Mouse (Mus musculus) gastrocnemius, postnatal 10 days (tissue): Measurements from ENCODE around the gene Wfdc9. TPM values are rescaled to one million over a fixed set of nuclear protein-coding genes. Genes with fewer than 3 reads are reported as not detected.

Experiments used
- DNase-seq: peaks from one replicate; pipeline ENCODE4 v3.0.0; 2021; ENCODE audit warnings: mixed read lengths
- long read RNA-seq, 2 experiments: library from polyadenylated mRNA; stranded (forward); transcript quantifications; one replicate each; pipeline ENCODE4 v2.0.0; 2021
- total RNA-seq, 2 experiments: library from RNA; stranded (reverse); gene quantifications; 2 replicates each; pipeline ENCODE4 v1.2.3; 2021

The Wfdc9 gene
- total RNA-seq, result not detected
- long read RNA-seq, experiment 1, result 0 reads
- long read RNA-seq, experiment 2, result 0 reads

DNA sequence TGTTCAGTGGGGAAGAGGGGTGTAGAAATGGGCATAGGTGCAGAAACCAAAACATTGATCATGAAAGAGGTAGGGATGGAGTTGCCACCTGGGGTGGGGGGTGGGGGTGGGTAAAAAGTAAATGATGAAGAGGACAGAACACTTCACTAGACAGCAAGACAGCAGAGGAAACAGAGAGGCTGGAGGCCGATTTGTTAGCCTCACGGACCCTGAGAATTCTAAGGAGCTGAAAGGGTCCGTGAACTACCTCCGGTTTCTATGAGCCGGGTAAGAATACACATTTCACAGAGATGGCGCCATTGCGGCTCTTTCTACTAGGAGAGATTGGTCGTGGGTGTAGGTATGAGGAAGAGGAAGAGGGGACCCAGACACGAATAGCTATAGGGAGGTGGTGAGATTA, at the start of gene Wfdc9:
Wfdc9 (minus strand) TSS at position 101 of the 400 bp plus-strand sequence.
- DNase-seq, result no peak

DNA sequence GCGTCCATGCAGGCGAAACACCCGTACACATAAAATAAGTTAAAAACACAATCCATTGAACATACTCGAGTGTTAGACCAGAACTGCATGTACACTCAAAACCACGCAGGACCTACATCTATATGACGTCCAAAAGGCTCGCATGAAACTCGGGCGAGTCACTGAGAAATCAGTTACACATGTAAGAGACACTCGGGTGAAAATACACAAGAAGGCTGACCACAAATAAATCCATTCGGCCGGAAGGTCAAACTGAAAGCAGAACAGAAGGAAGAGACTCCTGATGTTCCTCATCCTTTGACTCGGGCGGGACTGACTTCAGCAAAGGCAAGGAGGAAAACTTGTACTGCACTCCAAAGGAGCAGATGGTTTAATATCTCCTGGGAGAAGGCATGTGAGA, 49.6 kb upstream of the Wfdc9 start:
- no peak for DNase-seq

DNA sequence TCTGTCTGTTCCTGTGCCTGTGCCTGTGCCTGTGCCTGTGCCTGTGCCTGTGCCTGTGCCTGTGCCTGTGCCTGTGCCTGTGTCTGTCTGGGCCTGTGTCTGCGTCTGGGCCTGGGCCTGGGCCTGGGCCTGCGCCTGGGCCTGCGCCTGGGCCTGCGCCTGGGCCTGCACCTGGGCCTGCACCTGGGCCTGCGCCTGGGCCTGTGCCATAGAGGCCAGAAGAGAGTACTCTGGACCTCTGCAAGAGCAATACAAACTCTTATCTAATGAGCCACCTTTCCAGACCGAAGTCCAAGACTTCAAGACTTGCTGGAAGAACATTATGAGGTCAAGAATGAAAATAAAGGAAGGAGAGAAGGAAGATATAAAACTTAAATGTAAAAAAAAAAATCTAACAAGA, 48.9 kb upstream of the Wfdc9 start:
- DNase-seq, result no peak

DNA sequence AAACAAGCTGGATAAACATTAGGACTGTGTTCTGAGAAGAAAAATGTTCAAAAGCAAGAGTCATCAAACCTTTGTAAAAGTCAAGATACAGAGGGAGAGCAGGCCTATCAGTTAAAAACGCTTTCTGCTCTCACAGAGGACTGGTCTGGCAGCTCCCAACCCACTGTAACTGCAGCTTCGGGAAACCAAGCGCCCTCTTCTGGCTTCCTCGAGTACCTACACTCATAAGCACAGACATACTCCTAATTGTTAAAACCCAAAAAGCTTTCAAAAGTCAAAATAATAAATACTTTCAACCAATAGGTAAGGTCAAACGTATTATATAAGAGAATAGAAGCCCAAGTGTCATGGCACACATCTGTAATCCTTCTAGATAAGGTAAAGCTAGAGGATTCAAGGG, 47.9 kb upstream of the Wfdc9 start:
- no peak for DNase-seq

DNA sequence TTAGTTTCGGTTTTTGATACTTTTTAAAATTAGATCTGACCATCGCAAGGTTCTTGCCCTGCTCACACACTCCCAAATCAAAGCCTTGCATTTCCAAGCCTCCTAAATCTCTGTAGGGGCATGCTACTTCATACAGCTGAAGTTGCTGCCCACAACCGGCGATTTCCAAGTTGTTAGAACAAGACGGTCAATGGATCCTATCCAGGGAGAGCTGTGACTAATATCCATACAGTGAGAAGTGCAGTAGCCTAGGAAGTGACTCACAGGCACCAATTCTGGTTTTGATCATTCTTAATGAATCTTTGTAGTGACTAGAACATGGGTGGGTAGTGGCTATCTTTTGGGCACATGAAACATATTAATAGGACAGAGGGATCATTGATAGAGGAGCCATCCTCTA, 45.4 kb upstream of the Wfdc9 start:
- no peak for DNase-seq

DNA sequence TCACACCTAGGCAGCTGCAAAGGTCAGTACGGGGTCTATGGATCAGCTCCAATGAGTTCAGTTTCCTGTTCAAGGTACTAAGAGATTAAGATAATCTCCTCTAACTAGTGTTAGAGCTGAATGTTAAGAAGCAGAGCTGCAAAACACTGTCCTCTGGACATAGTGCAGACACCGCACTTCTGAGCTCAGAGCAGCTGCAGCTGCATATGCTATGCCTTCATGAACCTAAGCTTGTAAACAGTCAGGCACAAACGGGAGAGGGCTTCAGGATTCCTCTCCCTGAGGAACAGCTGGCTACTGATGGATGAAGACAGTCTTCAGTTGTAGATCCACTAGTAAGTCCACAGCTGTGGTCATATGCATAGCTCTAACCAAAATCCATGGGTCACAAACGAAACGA, 44.6 kb upstream of the Wfdc9 start:
- no peak for DNase-seq

DNA sequence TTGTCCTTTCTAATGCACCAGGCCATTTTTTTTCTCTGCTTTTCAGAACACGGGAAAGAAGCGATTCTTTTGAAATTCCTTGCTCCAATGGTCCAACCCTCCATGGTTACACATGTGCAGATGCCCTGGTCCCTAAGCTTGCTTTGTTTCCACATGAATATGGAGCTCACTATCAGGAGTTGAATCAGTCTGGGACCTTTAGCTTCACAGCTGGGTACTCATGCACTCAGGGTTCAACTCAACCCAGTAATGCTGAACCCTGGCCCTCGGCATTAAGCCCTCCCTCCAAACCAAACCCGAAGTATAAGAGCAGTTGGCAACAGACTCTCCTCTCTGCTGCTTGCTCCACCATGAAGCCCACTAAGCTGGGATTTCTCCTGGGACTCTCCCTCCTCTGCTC, 41.8 kb upstream of the Wfdc9 start, which contains the start of gene Spint4:
Spint4 (plus strand) TSS at position 301 of the 400 bp plus-strand sequence.
- DNase-seq, result no peak

DNA sequence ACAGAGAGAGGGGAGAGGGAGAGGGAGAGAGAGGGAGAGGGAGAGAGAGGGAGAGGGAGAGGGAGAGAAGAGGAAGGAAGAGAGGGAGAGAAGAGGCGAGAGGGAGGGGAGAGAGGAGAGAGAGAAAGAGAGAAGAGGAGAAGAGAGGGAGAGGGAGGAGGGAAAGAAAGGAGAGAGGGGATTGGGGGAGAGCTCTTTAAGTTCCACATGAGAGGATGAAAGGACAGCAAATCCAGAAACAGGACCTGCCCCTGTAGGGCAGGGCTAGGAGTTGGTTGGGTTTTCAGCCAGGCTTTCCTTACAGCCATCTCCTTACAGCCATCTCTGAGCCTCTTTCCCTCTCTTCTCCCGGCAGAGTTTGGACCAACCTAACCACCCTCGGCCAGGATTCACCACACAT, 28.4 kb upstream of the Wfdc9 start, which contains the start of gene Wfdc13:
Wfdc13 (plus strand) TSS at position 301 of the 400 bp plus-strand sequence.
- DNase-seq, result no peak

DNA sequence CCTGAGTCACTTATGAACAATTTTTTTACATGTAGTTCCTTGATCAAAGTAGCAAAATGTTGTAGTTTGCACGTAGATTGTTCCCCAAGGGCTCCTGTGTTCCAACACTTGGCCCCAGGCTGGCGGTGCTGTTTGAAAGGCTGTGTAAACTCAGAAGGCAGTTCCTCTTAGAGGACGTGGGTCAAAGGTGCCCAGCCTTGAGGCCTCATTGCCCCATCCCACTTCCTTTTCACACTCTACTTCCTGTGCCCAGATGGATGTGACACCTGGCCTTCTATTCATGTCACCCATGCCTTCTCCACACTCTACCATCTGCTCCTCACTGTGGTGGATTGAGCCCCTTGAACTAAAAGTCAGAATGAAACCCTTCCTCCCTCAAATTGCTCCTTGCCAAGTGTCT, 23.5 kb upstream of the Wfdc9 start:
- no peak for DNase-seq

DNA sequence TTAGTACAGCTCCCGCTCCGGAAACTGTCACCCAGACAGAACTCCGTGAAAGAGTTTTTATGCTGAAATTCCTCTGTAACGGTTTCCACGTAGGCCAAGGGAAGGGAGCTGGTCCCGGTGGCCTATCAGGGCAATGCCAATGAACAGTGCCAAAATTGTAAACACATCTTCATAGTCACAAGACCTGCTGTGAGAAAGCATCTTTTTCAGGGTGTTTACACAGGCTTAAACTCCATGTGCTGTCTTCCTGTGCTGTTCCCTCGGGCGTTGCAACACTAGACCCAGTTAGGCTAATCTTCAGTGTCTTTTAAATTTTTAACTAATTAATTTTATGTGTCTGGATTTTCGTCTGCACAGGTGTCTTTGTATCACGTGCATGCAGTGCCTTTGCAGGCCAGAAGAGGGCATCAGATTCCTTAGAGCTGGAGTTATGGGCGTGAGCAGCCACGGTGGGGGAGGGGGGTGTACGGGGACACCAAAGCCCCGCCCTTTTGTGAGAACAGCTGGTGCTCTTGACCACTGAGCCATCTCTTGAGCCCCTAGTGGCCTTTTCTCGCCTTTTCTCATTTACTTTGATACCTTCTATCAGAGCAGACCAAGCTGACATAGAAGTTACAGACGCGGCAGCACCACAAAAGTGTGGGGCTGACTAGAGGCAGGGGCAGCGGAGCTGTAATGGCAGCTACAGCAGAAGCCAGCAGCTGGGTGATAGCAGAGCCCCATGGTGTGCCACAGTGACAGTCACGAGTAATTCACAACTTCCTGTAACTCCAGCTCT, 22.7 kb upstream of the Wfdc9 start:
- peak; percentile 68 for DNase-seq

DNA sequence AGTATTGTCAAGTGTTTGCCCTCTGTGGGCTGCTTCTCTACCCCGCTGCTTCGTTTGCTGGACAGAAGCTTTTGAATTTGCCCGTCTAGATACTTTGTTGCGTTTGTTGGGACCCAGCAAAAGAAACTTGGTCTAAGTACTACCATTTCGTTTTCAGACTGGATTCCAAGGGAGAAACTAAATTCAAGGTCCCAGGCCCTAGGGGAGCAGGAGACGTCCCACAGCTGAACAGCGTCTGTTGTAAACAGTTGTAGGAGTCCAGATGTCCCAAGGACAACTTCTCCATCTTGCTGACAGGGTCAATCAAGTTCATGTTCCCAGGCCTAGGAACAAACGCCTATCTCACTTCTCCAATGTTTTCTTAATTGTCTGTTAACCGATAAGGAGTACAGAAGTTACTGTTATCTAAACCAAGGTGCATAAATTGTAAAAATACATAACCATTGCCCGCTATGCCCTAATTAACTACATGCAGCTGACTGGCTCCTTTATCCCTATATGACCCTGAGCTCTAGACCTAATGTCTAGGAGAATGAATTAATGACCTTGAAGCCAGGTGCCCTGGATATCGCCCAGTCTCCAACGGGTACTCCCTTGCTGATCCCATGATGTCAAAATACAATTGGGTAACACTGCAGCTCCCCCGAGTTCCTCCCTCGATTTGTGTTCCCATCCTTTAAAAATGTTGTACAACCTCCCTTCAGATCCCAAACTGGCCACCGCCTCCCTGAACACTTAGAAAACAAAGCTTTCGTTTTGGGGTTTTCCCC, 20.7 kb upstream of the Wfdc9 start:
- DNase-seq, result no peak

DNA sequence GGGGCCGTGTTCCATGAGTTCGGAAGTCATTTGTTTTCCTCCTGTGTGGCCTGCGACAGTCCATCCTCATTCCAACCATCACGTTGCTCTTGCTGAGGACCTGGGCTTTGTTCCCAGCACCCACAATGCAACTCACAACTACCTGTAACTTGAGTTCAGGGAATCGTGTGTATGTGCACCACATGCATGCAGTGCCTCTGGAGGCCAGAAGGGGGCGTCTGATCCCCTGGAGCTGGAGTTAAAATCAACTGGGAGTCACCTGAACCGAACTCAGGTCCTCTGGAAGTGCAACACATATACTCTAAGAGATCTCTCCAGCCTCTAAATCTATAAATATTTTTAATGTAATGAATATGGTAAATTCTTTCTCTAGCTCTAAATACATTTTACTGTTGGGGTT, 19.7 kb upstream of the Wfdc9 start:
- no peak for DNase-seq

DNA sequence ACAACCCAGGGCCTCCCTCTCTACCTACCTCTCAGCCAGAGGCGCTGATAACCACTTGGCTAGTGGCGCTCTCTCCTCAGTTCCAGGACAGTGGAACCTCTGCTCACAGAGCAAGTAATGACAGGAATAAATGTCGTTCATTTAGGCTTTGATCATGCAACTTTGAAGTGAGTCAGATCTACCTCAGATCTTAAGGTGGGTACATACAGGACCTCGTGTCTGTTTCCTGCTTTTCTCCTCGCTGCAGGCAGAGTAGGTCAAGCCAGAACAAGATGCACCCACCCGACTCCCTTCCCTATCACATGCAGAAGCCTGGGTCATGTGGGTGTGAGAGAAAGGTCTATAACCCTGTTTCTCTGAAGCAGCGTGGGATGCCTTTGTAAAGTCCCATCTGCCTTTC, 17.6 kb upstream of the Wfdc9 start, which contains the start of gene Wfdc11:
Wfdc11 (minus strand) TSS at position 101 of the 400 bp plus-strand sequence.
- DNase-seq, result no peak

DNA sequence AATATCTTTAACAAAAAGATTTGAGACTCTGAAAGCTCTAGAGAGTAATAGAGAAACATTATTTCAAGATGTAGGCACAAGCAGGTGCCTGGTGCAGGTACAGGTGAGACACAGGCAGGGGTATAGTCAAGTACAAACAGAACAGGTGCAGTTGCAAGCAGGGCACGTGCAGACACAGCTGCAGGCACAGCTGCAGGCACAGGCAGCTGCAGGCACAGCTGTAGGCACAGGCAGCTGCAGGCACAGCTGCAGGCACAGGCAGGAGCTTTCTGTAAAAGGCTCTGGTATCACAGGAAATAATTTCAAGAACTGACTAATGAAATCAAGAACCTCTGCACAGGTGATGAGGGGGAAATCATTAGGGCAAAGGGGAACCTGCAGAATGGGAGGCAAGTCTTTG, 14.6 kb upstream of the Wfdc9 start:
- DNase-seq, result no peak

DNA sequence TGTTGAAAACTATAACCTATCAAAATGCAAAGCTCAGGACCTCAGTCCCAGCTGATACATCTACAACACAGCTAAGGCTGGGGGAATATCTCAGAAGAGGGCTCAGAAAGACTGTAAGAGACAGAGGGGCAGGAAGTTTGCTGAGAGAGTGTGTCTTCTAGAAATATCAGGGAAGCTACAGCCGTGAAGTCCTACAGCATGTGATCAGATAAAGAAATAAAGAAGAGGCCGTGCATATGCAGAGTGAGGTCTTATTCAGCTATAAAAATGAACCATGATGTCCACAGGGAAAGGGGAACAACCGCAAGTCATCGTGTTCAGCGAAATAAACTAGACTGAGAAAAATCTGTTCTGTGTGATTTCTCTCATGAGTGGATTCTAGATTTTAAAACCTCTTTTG, 13.9 kb upstream of the Wfdc9 start:
- DNase-seq, result no peak

DNA sequence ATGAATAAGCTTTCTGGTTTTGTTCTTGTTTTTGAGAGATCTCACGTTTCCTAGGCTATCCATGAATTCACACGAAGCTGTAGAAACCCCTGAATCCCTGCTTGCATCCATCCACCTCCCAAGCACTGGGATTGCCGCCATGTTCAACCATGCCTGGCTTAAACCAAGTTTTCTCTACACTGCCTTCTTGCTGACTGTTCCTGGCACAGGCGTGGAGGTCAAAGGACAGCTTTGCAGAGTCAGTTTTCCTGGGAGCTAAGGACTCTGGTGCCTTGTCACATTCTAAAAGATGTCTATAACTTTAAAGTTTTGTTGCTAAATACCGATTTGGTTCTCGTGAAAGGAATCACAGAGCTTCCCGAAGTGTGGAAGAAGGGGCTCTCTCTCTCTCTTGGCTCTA, 8.5 kb upstream of the Wfdc9 start:
- no peak for DNase-seq

DNA sequence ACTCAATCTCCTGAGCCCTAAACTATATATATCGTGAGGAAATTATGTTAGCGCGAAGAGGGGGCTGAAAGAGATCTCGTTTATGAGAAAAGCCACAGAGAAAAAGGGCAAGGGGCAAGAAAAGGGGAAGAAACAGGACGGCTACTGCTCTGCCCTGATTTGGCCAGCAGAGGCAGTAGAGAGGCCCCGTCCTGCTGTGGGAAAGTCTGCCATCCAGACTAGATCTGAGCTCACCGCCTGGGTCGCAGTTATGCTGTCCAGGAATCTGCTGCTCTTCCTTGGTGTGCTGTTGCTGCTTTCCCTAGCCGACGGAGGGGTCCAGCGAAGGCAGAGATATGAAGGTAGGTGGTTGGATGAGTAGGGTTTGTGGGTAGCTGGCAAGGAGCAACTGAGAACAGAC, 525 bp downstream of the Wfdc9 start, which contains the start of gene Wfdc10:
Wfdc10 (plus strand) TSS at position 189 of the 400 bp plus-strand sequence.
- peak; percentile 54 for DNase-seq

DNA sequence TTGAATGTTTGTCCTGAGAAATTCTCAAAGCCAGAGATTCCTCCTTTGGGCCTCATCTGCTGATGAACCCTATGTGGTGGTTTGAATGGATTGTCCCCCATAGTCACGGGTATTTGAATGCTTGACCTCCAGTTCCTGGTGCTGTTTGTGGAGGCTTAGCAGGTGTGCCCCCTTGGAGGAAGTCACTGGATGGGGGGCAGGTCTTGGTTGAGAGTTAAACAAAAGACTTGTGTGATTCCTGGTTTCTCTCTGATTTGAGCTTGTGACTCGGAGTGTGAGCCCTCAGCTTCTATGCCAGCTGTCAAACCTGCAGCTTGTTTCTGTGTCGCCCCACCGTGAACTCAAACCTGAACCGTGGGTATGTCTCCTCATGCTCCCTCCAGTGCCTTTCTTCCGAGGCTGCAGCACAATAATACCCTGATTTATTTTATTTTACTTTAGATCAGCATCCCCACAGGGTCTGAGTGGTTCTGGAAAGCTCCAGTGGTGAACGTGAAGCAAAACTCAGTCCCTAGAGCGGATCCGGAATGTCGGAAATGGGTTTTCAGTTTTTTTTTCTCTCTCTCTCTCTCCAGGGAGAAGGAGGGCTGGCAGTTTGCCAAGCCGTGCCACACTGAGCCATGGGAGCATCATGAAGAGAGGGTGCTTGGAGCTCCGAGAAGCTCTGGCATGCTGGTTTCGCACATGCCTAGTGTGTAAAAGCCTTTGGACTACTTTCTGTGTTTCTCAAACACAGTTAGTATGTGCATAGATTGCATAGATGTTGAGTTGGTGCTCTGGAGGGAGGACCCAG, 14.3 kb downstream of the Wfdc9 start:
- DNase-seq, result no peak

DNA sequence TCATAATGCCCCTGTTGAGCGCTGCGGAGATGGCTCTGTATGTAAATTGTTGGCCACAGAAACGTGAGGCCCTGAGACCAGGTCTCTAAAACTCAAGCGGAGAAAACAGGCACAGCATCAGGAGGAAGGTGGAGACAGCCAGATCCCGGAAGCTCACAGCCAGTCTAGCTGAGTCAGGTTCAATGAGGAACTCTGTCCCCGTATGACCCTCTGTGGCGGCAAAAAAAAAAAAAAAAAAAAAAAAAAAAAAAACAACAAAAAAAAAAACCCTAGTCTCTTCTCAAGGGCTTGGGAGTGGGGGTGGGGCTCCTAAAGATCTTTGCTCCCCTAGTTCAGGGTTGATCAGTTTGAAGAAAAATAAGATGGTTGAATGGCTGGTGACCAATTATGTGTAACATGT, 15.3 kb downstream of the Wfdc9 start:
- DNase-seq, result no peak

DNA sequence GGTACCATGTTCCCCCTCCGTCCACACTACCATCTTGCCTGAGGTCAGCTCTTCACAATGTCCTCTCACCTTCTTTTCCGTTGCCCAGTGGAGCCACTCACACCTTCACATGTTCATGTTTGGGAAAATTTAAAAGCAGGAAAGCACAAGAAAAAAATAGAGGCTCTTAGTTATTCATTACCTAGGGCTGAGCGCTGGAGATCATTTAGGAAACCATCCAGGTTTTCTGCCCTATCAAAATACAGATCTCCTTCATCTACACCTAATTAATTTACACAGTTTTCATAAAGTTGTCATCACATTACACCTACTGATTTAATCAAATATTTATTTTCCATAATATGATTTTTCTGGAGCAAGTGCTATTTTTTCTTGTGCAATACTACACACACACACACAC, 17.7 kb downstream of the Wfdc9 start, which contains the start of gene Wfdc16:
Wfdc16 (minus strand) TSS at position 101 of the 400 bp plus-strand sequence.
- DNase-seq, result no peak

DNA sequence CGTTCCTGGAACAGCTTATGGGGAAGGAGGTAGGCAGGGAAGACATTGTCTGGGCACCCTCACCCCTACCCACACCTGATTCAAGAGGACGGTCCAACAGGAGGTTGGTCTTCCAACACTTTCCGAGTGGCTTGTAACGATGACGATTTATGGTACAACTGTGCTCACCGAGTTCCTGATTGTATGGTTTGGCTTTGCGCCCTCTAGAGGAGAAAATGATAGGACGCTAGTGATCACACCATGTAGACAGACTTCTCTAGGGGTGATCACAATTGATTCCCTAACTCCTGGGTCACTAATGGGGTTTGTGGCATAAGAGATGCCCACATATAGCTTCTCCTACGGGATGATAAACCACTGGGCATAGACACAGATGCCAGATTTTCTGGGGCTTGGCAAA, 21.1 kb downstream of the Wfdc9 start:
- DNase-seq, result no peak

DNA sequence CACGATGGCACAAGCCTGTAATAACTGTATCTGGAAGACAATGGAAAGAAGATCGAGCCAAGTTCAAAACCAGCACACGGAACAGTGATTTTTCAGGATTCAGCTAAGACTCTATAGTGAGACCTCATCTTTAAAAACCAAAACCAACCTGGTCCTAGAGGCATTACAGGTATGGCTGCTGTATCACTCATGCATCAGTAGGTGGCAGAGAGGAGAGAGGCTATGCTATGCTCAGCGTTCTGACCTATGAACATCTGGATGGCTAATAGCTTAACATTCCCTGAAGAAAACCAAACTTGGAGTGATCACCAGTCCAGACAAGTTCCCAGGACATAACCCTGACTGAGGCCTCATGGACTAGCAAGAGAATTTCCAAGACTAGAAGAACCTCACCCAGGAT, 34.6 kb downstream of the Wfdc9 start:
- no peak for DNase-seq
